Mouse (Mus musculus) forebrain, embryonic 16.5 days (tissue): Measurements from ENCODE around the gene Eme1. TPM values are rescaled to one million over a fixed set of nuclear protein-coding genes. Genes with fewer than 3 reads are reported as not detected.
A peak's percentile ranks its signal among the peaks of the same experiment; 100 is the strongest.

Experiments used
- ATAC-seq: fragments of 200-750 bp; cut with Nextera tagmentation; 2 replicates; pipeline ENCODE4 v1.8.0; 2017; ENCODE audit warnings: mild to moderate bottlenecking, moderate library complexity
- H3K27ac ChIP-seq: fragments of 300-500 bp; sonication (generic); 2 replicates; pipeline ENCODE4 v1.5.1; 2014; ENCODE audit warnings: low read length, control low read depth
- H3K27me3 ChIP-seq: fragments of 300-500 bp; sonication (generic); replicated peaks from 2 replicates; pipeline ENCODE4 v1.6.1; 2014; ENCODE audit warnings: low read length; ENCODE audit not compliant: control insufficient read depth, insufficient read depth
- H3K36me3 ChIP-seq: fragments of 300-500 bp; sonication (generic); 2 replicates; pipeline ENCODE4 v1.6.1; 2014; ENCODE audit not compliant: control insufficient read depth, insufficient read depth
- H3K4me1 ChIP-seq: fragments of 300-500 bp; sonication (generic); replicated peaks from 2 replicates; pipeline ENCODE4 v1.6.1; 2014; ENCODE audit warnings: low read length; ENCODE audit not compliant: control insufficient read depth, insufficient read depth
- H3K4me2 ChIP-seq: fragments of 300-500 bp; sonication (generic); 2 replicates; pipeline ENCODE4 v1.6.1; 2014; ENCODE audit warnings: mild to moderate bottlenecking, low read length, control low read depth
- H3K4me3 ChIP-seq: fragments of 300-500 bp; sonication (generic); replicated peaks from 2 replicates; pipeline ENCODE4 v1.5.1; 2014; ENCODE audit warnings: mild to moderate bottlenecking, low read length, control low read depth
- H3K9ac ChIP-seq: fragments of 300-500 bp; sonication (generic); replicated peaks from 2 replicates; pipeline ENCODE4 v1.6.1; 2014; ENCODE audit warnings: low read depth, low read length, control low read depth
- H3K9me3 ChIP-seq: fragments of 300-500 bp; sonication (generic); 2 replicates; pipeline ENCODE4 v1.6.1; 2016; ENCODE audit warnings: low read length; ENCODE audit not compliant: control insufficient read depth
- WGBS: fragments of 180-500 bp; shearing (Covaris S2); extraction: QIAGEN DNeasy Blood & Tissue Kit; methylation state at CpG from one replicate; pipeline ENCODE4 v1.1.7; 2014; 5-methylcytosine and 5-hydroxymethylcytosine counted together
- polyA plus RNA-seq: library from polyadenylated mRNA; unstranded; fragments of >200 nt; fragmentation: Nextera tagmentation; extraction: Ambion mirVana; gene quantifications from 2 replicates; pipeline ENCODE4 v1.2.1, GENCODE M21; 2015

Gene Eme1
- polyA plus RNA-seq, 1 experiment from 2014 or later, result 8.2 TPM

DNA sequence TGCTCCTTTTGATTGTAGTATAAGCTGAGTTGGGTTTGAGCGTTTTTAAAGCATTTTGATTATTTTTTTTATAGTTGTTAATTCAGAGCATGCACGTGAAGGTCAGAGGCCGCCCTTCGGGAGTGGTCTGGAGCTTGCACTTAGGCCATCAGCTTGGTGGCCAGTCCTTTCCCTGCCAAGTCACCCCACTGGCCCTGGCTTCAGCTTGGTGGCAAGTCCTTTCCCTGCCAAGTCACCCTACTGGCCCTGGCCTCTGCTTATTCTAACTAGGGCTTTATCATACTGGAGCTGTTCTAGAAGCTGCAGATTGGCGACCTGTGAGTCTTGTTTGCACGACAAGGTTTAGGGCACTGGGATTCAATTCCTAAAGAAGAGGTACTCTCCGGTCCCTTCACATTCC lies 28.7 kb upstream of the Eme1 start:
- no peaks in the 10 kb centered on the region for H3K9me3 ChIP-seq
- H3K27ac ChIP-seq, result no peak overlapping the region
- WGBS, result 90% methylated on average over 7 of the region's 7 CpGs
- H3K4me1 ChIP-seq, result peaks cover 6% of the 10 kb centered on the region
- H3K9ac ChIP-seq, result no peak overlapping the region
- H3K36me3 ChIP-seq, result no peaks in the 10 kb centered on the region
- no peak overlapping the region for H3K4me3 ChIP-seq
- H3K4me2 ChIP-seq, result no peak overlapping the region
- ATAC-seq, result no peak
- no peaks in the 10 kb centered on the region for H3K27me3 ChIP-seq

DNA sequence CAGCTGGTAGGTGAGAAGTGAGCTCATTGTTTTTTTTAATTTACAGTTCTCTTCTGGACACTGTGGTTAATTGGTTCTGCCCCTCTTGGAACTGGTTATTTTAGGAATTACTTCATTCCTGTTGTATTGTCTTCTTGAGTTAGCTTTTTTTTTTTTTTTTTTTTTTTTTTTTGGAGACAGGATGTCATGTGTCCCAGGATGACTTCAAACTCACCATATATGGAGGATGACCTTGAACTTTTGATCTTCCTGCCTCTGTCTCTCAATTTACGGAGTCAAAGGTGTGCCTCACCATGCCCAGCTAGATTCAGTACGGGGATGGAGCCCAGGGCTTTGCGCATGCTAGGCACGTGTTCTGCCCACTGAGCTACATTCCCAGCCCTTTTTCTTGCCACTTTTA lies 27.9 kb upstream of the Eme1 start:
- Histone ChIP-seq H3K4me2 (no peak overlapping the region), H3K4me3 (no peak overlapping the region)

DNA sequence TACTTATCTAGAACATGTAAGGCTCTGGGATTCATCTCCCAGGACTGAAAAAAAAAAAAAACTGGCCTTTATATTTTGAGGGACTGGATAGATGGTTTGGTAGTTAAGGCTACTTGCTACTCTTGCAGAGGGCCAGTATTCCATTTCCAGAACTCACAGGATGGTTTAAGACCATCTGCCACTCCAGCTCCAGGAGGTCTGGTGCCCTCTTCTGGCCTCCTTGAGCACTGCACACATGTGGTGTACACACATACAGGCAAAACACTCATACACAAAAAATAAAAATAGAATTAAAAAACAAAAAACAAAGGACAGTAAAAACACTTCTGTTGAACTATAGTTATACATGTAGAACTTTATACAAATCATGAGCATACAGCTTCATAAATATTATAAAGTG lies 26.9 kb upstream of the Eme1 start:
- no peaks in the 10 kb centered on the region for H3K27me3 ChIP-seq
- peaks cover 17% of the 10 kb centered on the region for H3K4me1 ChIP-seq
- no peak overlapping the region for H3K4me3 ChIP-seq
- H3K9me3 ChIP-seq, result no peaks in the 10 kb centered on the region
- H3K36me3 ChIP-seq, result no peaks in the 10 kb centered on the region
- ATAC-seq, result no peak
- no peak overlapping the region for H3K4me2 ChIP-seq
- H3K27ac ChIP-seq, result no peak overlapping the region
- H3K9ac ChIP-seq, result no peak overlapping the region

More for the DNA sequence above, 27.9 kb upstream of the Eme1 start:
- Histone ChIP-seq H3K4me1 (peaks cover 7% of the 10 kb centered on the region), H3K9me3 (no peaks in the 10 kb centered on the region), H3K9ac (no peak overlapping the region), H3K27ac (no peak overlapping the region), H3K27me3 (no peaks in the 10 kb centered on the region), H3K36me3 (no peaks in the 10 kb centered on the region)
- ATAC-seq, result no peak
- WGBS, result 86% methylated on average over 4 of the region's 4 CpGs

DNA sequence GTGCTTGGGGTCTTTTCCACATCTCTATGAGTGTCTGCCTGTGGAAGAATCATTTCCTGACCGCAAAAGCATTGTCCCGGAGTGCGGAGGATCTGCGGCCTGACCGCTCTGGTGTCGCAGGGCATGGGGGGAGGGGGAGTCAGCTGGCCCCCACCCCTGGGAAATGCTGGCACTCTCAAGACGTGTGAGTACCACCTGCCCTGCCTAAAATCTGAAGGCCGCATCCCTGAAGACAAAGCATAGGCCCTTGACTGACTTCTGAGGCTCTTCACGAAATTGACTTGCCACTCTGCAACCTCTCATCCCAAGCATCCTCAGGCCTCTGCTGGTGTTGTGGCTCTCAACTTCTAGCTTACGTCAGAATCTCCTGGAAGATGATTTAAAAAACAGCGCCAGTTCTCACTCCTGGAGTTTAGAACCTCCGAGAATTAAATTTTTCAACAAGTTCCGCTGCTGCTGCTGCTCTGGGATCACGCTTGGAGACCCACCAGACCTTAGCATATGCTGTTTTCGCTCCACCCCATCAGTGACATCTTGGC lies 23.9 kb upstream of the Eme1 start:
- no peaks in the 10 kb centered on the region for H3K9me3 ChIP-seq
- peak overlapping the region; percentile 92 for H3K4me3 ChIP-seq
- H3K27me3 ChIP-seq, result no peaks in the 10 kb centered on the region
- no peaks in the 10 kb centered on the region for H3K36me3 ChIP-seq
- H3K9ac ChIP-seq, result peak overlapping the region; percentile 96
- 23% methylated on average over 15 of the region's 15 CpGs for WGBS
- H3K27ac ChIP-seq, result 0 out of 2 replicates have a peak overlapping the region, but pooled peaks have one; percentile 30
- peaks cover 20% of the 10 kb centered on the region for H3K4me1 ChIP-seq
- H3K4me2 ChIP-seq, result peak overlapping the region; percentile 81
- no peak; the same call in 1 of the 2 replicates for ATAC-seq

DNA sequence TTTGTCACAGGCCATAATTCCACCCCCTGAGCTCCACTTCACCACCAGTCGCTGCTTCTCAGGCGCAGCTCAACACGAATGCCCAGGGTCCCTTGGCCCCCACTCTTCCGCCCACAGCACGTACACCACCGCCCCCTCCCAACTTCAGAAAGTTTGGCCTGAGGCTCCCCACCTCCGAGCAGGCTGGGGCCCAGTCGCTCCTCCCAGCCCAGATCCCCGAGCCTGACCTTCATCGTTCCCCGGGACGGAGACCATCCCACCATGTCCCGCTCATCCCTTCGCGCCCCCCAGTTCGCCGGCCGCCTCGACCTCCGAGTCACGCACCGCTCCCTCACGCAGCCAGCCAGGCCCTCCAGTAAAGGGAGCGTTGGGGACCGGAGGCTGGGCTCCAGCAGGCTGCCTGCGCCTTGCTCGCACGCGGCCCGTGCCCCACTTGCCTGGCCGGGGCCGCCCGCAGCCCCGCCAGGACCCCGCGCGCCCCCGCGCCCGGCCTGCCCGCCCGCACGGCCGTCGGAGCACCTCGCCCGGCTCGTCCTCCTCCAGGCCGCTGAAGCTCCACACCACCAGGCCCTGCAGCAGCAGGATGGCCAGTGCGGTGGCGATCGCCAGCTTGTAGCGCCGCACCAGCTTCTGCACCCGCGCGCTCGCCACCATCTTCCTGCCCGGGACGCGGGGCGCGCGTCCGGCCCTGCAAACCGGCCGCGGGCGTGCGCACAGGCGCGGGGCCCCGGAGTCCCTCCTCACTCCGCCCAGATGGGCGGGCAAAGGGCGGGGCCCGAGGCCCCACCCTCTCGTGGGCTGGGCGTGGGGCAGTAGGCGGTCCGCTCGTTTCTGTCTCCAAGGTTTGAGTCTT lies 23.2 kb upstream of the Eme1 start, which contains the start of gene Xylt2:
TSS of gene Xylt2 (minus strand) at position 762 of the 853 bp plus-strand sequence.
- Histone ChIP-seq H3K4me1 (peaks cover 20% of the 10 kb centered on the region), H3K4me2 (peak within 1 kb of the TSS; percentile 81), H3K27ac (peak within 1 kb of the TSS; percentile 87), H3K27me3 (no peaks in the 10 kb centered on the region), H3K36me3 (no peaks in the 10 kb centered on the region), H3K9ac (peak within 1 kb of the TSS; percentile 96), H3K4me3 (peak within 1 kb of the TSS; percentile 92), H3K9me3 (no peaks in the 10 kb centered on the region)
- under 1% methylated on average over 80 of the region's 82 CpGs for WGBS
- peak; percentile 97 for ATAC-seq

DNA sequence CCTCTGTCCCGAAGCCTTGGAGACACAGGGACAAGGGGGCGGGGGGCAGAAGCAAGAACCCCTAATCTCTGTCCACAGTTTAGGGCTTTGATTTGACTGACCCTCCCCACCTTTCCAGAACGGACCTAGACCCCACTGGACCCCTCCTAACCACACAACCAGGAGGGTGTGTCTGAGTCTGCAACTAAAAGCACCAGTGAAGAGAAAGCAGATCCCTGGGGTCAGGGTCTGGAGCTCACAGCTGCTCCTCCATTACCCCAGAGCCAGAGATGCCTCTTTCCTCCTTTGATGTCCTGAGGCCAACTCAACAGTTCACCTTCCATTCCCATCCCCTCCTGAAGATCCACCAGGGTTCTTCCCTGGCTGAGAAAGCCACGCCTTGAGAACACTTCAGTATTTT lies 22.5 kb upstream of the Eme1 start:
- ATAC-seq, result no peak
- peak overlapping the region; percentile 92 for H3K4me3 ChIP-seq
- WGBS, result 50% methylated on average over 4 of the region's 4 CpGs
- H3K4me1 ChIP-seq, result peaks cover 20% of the 10 kb centered on the region
- H3K36me3 ChIP-seq, result no peaks in the 10 kb centered on the region
- peak overlapping the region; percentile 81 for H3K4me2 ChIP-seq
- H3K27ac ChIP-seq, result no peak overlapping the region
- H3K9me3 ChIP-seq, result no peaks in the 10 kb centered on the region
- H3K9ac ChIP-seq, result peak overlapping the region; percentile 96
- H3K27me3 ChIP-seq, result no peaks in the 10 kb centered on the region

DNA sequence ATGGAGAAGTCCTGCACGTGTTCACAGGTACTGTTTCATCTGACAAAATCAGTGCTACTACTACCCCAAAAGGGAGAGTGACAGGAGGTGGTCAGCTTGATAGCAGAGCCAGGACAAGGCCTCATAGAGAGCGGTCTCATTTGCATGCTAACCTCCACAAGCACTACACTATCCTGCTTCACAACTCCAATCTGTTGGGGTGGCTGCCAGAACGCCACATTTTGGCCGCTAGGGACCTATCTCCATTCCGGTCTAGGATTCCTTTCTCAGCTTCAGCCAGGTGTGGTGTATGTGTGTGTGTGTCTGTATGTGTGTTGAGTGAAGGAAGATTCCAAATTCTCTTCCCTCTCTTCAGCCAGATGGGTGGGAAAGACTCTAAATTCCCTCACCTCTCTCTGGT lies 21.7 kb upstream of the Eme1 start:
- ATAC-seq, result no peak
- H3K4me3 ChIP-seq, result no peak overlapping the region
- H3K4me1 ChIP-seq, result peaks cover 20% of the 10 kb centered on the region
- no peaks in the 10 kb centered on the region for H3K9me3 ChIP-seq
- no peaks in the 10 kb centered on the region for H3K27me3 ChIP-seq
- H3K9ac ChIP-seq, result no peak overlapping the region
- WGBS, result 83% methylated on average over 5 of the region's 5 CpGs
- H3K27ac ChIP-seq, result no peak overlapping the region
- H3K4me2 ChIP-seq, result no peak overlapping the region
- no peaks in the 10 kb centered on the region for H3K36me3 ChIP-seq

DNA sequence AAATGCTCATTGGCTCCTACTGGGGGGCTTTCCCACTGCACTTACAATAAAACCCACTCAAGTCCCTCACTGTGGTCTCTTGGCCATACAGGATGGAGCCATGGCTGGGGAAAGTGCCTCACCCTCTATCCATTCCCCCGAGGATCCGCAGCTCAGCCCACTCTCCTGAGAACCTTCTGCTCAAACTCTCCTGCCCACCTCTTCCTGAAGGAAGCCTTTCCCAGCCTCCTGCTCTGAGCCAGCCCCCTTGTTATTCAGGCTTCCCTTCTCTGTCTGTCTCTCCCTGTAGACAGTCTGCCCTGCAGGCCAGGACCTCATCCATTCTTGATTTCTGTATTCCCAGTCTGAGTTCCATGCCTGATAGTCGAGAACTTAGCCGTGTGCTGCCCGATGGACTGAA lies 21.2 kb upstream of the Eme1 start:
- no peak overlapping the region for H3K4me3 ChIP-seq
- no peaks in the 10 kb centered on the region for H3K36me3 ChIP-seq
- 90% methylated on average over 5 of the region's 5 CpGs for WGBS
- no peak overlapping the region for H3K27ac ChIP-seq
- H3K4me2 ChIP-seq, result no peak overlapping the region
- H3K27me3 ChIP-seq, result no peaks in the 10 kb centered on the region
- ATAC-seq, result no peak
- no peaks in the 10 kb centered on the region for H3K9me3 ChIP-seq
- H3K4me1 ChIP-seq, result peaks cover 20% of the 10 kb centered on the region
- no peak overlapping the region for H3K9ac ChIP-seq

DNA sequence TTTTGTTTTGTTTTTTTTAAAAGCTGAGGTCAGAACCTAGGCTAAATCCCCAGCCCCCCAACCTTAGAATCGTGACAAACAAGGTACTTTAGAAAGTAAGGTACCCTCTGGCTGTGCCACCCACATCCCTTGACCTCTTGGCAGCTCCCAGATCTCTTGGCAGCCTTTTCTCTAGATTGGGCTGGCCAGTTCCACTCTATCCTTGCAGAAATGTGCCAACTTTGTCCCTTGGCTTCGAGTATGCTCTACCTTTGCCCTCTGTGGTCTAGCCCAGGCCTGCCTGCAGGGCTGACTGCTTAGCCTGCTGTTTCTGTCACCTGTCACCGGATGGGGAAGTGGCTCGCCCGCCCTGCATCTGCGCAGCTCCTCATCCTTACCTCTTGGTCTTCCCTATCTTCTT lies 11.5 kb upstream of the Eme1 start:
- H3K27ac ChIP-seq, result no peak overlapping the region
- H3K4me1 ChIP-seq, result no peaks in the 10 kb centered on the region
- no peak overlapping the region for H3K4me3 ChIP-seq
- no peaks in the 10 kb centered on the region for H3K27me3 ChIP-seq
- H3K36me3 ChIP-seq, result peaks cover 20% of the 10 kb centered on the region
- 89% methylated on average over 6 of the region's 6 CpGs for WGBS
- no peak overlapping the region for H3K4me2 ChIP-seq
- no peaks in the 10 kb centered on the region for H3K9me3 ChIP-seq
- ATAC-seq, result no peak
- no peak overlapping the region for H3K9ac ChIP-seq
